Mouse (Mus musculus) midbrain, embryonic 14.5 days (tissue): ENCODE data around the gene Mrps22. TPM values are rescaled to one million over a fixed set of nuclear protein-coding genes. Genes with fewer than 3 reads are reported as not detected.
A peak's percentile ranks its signal among the peaks of the same experiment; 100 is the strongest.

Experiments used
- ATAC-seq: fragments of 200-750 bp; cut with Nextera tagmentation; 2 replicates; pipeline ENCODE4 v1.8.0; 2017; ENCODE audit warnings: moderate number of reproducible peaks, moderate library complexity; ENCODE audit not compliant: low FRiP score, low TSS enrichment
- DNase-seq: peaks from one replicate; pipeline ENCODE4 v3.0.0-alpha.2; 2015
- H3K27ac ChIP-seq: fragments of 300-500 bp; sonication (generic); replicated peaks from 2 replicates; pipeline ENCODE4 v1.5.1; 2014; ENCODE audit warnings: mild to moderate bottlenecking, low read depth, low read length, moderate library complexity
- H3K27me3 ChIP-seq: fragments of 300-500 bp; sonication (generic); 2 replicates; pipeline ENCODE4 v1.6.1; 2014; ENCODE audit warnings: low read length, control low read depth, mixed read lengths; ENCODE audit not compliant: control insufficient read depth, insufficient read depth
- H3K36me3 ChIP-seq: fragments of 300-500 bp; sonication (generic); 2 replicates; pipeline ENCODE4 v1.6.1; 2014; ENCODE audit warnings: low read length, control low read depth; ENCODE audit not compliant: control insufficient read depth, insufficient read depth
- H3K4me1 ChIP-seq: fragments of 300-500 bp; sonication (generic); 2 replicates; pipeline ENCODE4 v1.6.1; 2014; ENCODE audit warnings: mild to moderate bottlenecking, antibody characterized with exemption, low read length, control low read depth; ENCODE audit not compliant: control insufficient read depth, insufficient read depth
- H3K4me2 ChIP-seq: fragments of 300-500 bp; sonication (generic); 2 replicates; pipeline ENCODE4 v1.6.1; 2014; ENCODE audit warnings: mild to moderate bottlenecking, low read length, moderate library complexity
- H3K4me3 ChIP-seq: fragments of 300-500 bp; sonication (generic); replicated peaks from 2 replicates; pipeline ENCODE4 v1.5.1; 2014; ENCODE audit warnings: low read depth, low read length
- H3K9ac ChIP-seq: fragments of 300-500 bp; sonication (generic); replicated peaks from 2 replicates; pipeline ENCODE4 v1.6.1; 2014; ENCODE audit warnings: mild to moderate bottlenecking, low read length, moderate library complexity
- H3K9me3 ChIP-seq: fragments of 300-500 bp; sonication (generic); 2 replicates; pipeline ENCODE4 v1.6.1; 2016; ENCODE audit warnings: low read length, control low read depth, mixed read lengths; ENCODE audit not compliant: control insufficient read depth
- WGBS: fragments of 180-500 bp; shearing (Covaris S2); extraction: QIAGEN DNeasy Blood & Tissue Kit; methylation state at CpG from one replicate; pipeline ENCODE4 v1.1.7; 2014; 5-methylcytosine and 5-hydroxymethylcytosine counted together
- polyA plus RNA-seq: library from polyadenylated mRNA; unstranded; fragments of >200 nt; fragmentation: Nextera tagmentation; extraction: Ambion mirVana; gene quantifications from 2 replicates; pipeline ENCODE4 v1.2.1, GENCODE M21; 2014

Gene Mrps22
- polyA plus RNA-seq, 1 experiment from 2014 or later: 50.5 TPM

DNA sequence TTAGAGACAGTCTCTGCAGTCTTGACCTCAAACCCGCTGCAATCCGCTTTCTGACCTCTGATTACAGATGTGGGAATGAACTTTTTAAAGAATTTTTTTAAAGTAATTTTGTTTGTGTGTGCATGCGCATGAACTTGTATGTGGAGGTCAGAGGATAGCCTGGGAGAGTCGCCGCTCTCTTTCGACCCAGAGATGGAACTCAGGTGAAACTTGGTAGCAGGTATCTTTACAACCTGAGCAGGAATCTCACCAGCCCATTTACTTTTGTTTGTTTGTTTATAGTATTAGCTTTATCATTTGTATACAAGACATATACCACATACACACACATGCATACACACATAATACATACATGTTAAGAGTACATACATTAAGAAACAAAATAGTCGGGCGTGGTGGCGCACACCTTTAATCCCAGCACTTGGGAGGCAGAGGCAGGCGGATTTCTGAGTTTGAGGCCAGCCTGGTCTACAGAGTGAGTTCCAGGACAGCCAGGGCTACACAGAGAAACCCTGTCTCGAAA lies 438 bp upstream of the Mrps22 start:
- Histone ChIP-seq H3K4me1 (peaks cover 9% of the 10 kb centered on the region; the same call in 1 of the 2 replicates), H3K9me3 (no peaks in the 10 kb centered on the region), H3K36me3 (peaks cover 15% of the 10 kb centered on the region), H3K27me3 (no peaks in the 10 kb centered on the region), H3K27ac (no peak overlapping the region), H3K4me3 (peak overlapping the region; percentile 83), H3K4me2 (peak overlapping the region; percentile 93), H3K9ac (peak overlapping the region; percentile 70; the same call in 1 of the 2 replicates)
- ATAC-seq (peak; percentile 11; the same call in 1 of the 2 replicates), DNase-seq (no peak)
- 54% methylated on average over 11 of the region's 11 CpGs for WGBS

DNA sequence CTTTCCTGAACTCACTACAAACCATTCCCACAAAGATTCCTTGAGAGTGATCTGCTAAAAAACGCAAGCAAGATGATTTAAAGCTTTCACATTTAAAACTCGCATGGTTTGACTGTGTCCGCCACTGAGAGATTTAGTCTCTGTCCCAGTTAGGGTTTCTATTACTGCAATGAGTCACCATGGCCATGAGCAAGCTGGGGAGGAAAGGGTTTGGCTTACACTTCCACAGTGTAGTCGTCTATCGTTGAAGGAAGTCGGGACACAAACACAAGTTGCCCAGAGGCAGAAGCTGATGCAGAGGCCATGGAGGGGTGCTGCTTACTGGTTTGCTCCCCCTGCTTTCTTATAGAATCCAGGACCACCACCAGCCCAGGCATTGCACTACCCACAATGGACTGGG lies 1.4 kb downstream of the Mrps22 start:
- ATAC-seq: no peak
- H3K27me3 ChIP-seq: no peaks in the 10 kb centered on the region
- H3K4me3 ChIP-seq: 0 out of 2 replicates have a peak overlapping the region, but pooled peaks have one; percentile 83
- H3K9ac ChIP-seq: no peak overlapping the region
- DNase-seq: no peak
- H3K36me3 ChIP-seq: peaks cover 31% of the 10 kb centered on the region
- H3K4me1 ChIP-seq: peaks cover 9% of the 10 kb centered on the region; the same call in 1 of the 2 replicates
- H3K27ac ChIP-seq: no peak overlapping the region
- H3K9me3 ChIP-seq: no peaks in the 10 kb centered on the region
- 95% methylated on average over 6 of the region's 6 CpGs for WGBS
- peak overlapping the region; percentile 93; the same call in 1 of the 2 replicates for H3K4me2 ChIP-seq

DNA sequence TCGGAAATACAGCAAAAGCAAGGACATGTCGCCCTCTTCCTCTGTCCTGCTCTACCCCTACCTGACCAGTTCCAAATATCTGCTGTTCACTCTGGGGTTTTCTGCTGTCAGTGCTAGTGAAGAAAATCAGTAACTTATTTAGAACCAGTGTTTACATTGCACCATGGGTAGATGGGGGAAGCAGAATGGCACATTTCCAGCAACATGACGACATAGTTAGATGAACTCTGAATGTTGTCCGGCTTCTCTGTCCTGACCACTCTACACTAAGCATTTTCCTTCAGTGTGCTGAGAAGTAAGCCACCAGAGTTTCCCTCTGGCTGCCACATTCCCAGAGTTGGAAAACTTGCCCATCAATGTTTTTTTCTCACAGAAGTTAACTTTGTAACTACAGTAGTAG lies 17.6 kb downstream of the Mrps22 start:
- Histone ChIP-seq H3K27ac (no peak overlapping the region), H3K4me3 (no peak overlapping the region), H3K4me1 (no peaks in the 10 kb centered on the region), H3K36me3 (peaks cover 92% of the 10 kb centered on the region), H3K9me3 (no peaks in the 10 kb centered on the region), H3K9ac (no peak overlapping the region), H3K4me2 (no peak overlapping the region), H3K27me3 (no peaks in the 10 kb centered on the region)
- DNase-seq (no peak), ATAC-seq (no peak)
- 96% methylated on average over 4 of the region's 4 CpGs for WGBS

DNA sequence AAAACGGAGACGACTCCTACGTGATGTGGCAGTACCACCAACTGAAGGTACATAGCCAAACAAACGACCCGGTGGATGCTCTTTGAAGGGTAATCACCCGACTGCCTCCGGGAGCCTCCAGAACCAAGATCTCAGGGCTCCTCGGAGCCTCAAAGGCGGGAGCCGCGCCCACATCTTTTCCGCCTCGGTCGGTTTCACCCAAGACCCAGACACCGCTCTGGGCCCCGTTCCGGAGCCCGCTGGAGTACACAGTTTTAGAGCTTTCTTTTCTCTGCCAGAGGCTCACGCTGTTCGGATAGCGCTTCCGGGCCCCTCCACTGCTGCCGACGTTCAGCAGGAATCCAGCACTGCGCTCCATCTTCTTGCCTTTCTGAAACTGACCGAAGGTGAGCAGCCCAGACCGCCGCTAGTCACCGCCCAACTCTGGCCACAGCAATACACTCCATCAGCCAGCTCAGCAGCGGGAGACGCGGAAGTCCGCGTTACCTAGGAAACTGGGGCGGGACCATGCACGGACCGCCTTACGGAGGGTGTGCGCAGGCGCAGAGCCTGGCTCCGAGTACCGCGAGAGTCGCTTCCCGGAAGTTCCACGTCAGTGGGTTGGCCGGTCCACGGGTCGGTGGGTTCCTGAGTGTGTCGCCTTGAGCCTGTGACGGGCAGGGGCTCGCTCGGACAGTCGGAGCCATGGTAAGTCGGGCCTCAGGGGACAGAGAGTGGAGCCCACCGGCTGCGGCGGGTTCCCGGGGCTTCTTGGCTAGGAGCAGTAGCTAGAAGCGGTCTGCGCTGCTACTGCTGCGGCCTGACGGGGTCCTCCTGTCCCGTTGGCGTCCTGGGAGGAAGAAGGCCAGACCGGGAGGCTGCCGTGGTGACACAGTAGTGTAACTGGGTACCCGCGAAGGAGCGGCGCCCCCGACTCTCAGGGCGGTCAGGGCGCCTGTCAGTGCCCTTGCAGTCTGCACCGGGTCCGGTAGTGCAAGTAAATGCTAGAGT lies 38.0 kb downstream of the Mrps22 start, which contains the start of gene Copb2:
Gene Copb2 (plus strand): TSS at position 585 of the 990 bp plus-strand sequence.
- H3K4me1 ChIP-seq: peaks cover 8% of the 10 kb centered on the region
- peak within 1 kb of the TSS; percentile 86 for H3K27ac ChIP-seq
- H3K36me3 ChIP-seq: peaks cover 7% of the 10 kb centered on the region
- H3K27me3 ChIP-seq: no peaks in the 10 kb centered on the region
- H3K9me3 ChIP-seq: no peaks in the 10 kb centered on the region
- WGBS: under 1% methylated on average over 76 of the region's 76 CpGs
- ATAC-seq (peak; percentile 99), DNase-seq (peak; percentile 100)
- H3K9ac ChIP-seq: peak within 1 kb of the TSS; percentile 90
- peak within 1 kb of the TSS; percentile 83 for H3K4me2 ChIP-seq
- H3K4me3 ChIP-seq: peak within 1 kb of the TSS; percentile 95

GRCm38 (mm10) chr9:98544042-98544441 lies 57.4 kb downstream of the Mrps22 start:
- no peak overlapping the region for H3K4me3 ChIP-seq
- H3K27ac ChIP-seq: no peak overlapping the region
- ATAC-seq: no peak
- no peak overlapping the region for H3K4me2 ChIP-seq
- no peak for DNase-seq
- 85% methylated on average over 3 of the region's 3 CpGs for WGBS
- no peaks in the 10 kb centered on the region for H3K9me3 ChIP-seq
- no peaks in the 10 kb centered on the region for H3K36me3 ChIP-seq
- H3K27me3 ChIP-seq: no peaks in the 10 kb centered on the region; the same call in 1 of the 2 replicates
- H3K4me1 ChIP-seq: no peaks in the 10 kb centered on the region
- no peak overlapping the region for H3K9ac ChIP-seq

Other genes with a start within 250 kb of the Mrps22 start
- gene Rbp1, start 178.7 kb downstream of the Mrps22 start, polyA plus RNA-seq: 15.4 and 26.1 TPM in 2 replicates
- gene Rbp2, start 115.5 kb downstream of the Mrps22 start, polyA plus RNA-seq: not detected in 2 replicates
- 84.0 and 146 TPM in 2 replicates for gene Copb2, start 37.9 kb downstream of the Mrps22 start, polyA plus RNA-seq
- gene Prr23a1, start 240.8 kb upstream of the Mrps22 start, polyA plus RNA-seq: 0.26 TPM in 1 of 2 replicates, not detected in the other